Mouse (Mus musculus) C2C12 (cell line): ENCODE measurements around the gene Nrp2. TPM values are rescaled to one million over a fixed set of nuclear protein-coding genes. Genes with fewer than 3 reads are reported as not detected.

Source experiments
- H3K27me3 ChIP-seq: one replicate; pipeline ENCODE4 v1.6.1; 2011; ENCODE audit not compliant: control insufficient read depth, insufficient read depth, insufficient read length
- H3K36me3 ChIP-seq: one replicate; pipeline ENCODE4 v1.6.1; 2011; ENCODE audit not compliant: control insufficient read depth, insufficient read depth
- H3K4me3 ChIP-seq: one replicate; pipeline ENCODE4 v1.5.1; 2011; ENCODE audit warnings: mild to moderate bottlenecking, control low read depth; ENCODE audit not compliant: poor library complexity, insufficient read depth, severe bottlenecking
- H3K79me2 ChIP-seq: one replicate; pipeline ENCODE4 v1.6.1; 2011; ENCODE audit not compliant: control insufficient read depth, insufficient read depth
- H3K79me3 ChIP-seq: one replicate; pipeline ENCODE4 v1.6.1; 2011; ENCODE audit warnings: low read depth, control low read depth
- H3ac ChIP-seq: one replicate; pipeline ENCODE3; 2011; ENCODE audit warnings: low read depth; ENCODE audit not compliant: control insufficient read depth, insufficient read length
- CEBPB ChIP-seq: IDR thresholded peaks from one replicate; pipeline ENCODE4 v1.6.1; 2011; ENCODE audit warnings: low read depth, mild to moderate bottlenecking, control low read depth, moderate library complexity
- CTCF ChIP-seq: IDR thresholded peaks from one replicate; pipeline ENCODE4 v1.5.1; 2011; ENCODE audit not compliant: control insufficient read depth, insufficient read depth, insufficient read length
- FOSL1 ChIP-seq: IDR thresholded peaks from one replicate; pipeline ENCODE4 v1.8.0; 2011; ENCODE audit warnings: mild to moderate bottlenecking, low read length; ENCODE audit not compliant: poor library complexity, insufficient read depth, severe bottlenecking
- MAX ChIP-seq: IDR thresholded peaks from one replicate; pipeline ENCODE4 v1.6.1; 2011; ENCODE audit warnings: mild to moderate bottlenecking, control low read depth
- MYOD1 ChIP-seq: IDR thresholded peaks from one replicate; pipeline ENCODE4 v1.6.1; 2011; ENCODE audit warnings: low read depth; ENCODE audit not compliant: control insufficient read depth, insufficient read length
- MYOG ChIP-seq: IDR thresholded peaks from one replicate; pipeline ENCODE4 v1.6.1; 2011; ENCODE audit not compliant: control insufficient read depth, insufficient read length; ENCODE audit errors: extremely low read depth
- USF1 ChIP-seq: IDR thresholded peaks from one replicate; pipeline ENCODE4 v1.6.1; 2011; ENCODE audit warnings: low read depth, mild to moderate bottlenecking, control low read depth, moderate library complexity
- polyA plus RNA-seq: library from polyadenylated mRNA; unstranded; fragments of >200 nt; fragmentation: generic; extraction: Trizol; gene quantifications from one replicate; pipeline ENCODE4 v1.2.1, GENCODE M21; 2012; ENCODE audit warnings: missing spikeins

The Nrp2 gene
- polyA plus RNA-seq, 1 experiment: 16.8 TPM

- Histone ChIP-seq H3K36me3 (peaks cover 71% of the 10 kb centered on the region), H3K4me3 (no peak overlapping the region)
These were observed 51.2 kb downstream of the Nrp2 start for GRCm38 (mm10) chr1:62754066-62754835.

GRCm38 (mm10) chr1:62760086-62760485, 57.0 kb downstream of the Nrp2 start:
- no peak for TF ChIP-seq FOSL1
- no peak for TF ChIP-seq CTCF
- TF ChIP-seq USF1: no peak
- TF ChIP-seq MYOG: no peak
- no peak overlapping the region for H3ac ChIP-seq
- H3K79me2 ChIP-seq: no peaks in the 10 kb centered on the region
- peaks cover 69% of the 10 kb centered on the region for H3K36me3 ChIP-seq
- H3K4me3 ChIP-seq: no peak overlapping the region
- no peaks in the 10 kb centered on the region for H3K79me3 ChIP-seq
- no peaks in the 10 kb centered on the region for H3K27me3 ChIP-seq

More at GRCm38 (mm10) chr1:62754066-62754835, 51.2 kb downstream of the Nrp2 start:
- TF ChIP-seq CEBPB (no peak), FOSL1 (no peak), USF1 (no peak), CTCF (no peak), MYOG (no peak), MAX (no peak), MYOD1 (no peak)
- Histone ChIP-seq H3K79me3 (no peaks in the 10 kb centered on the region), H3ac (no peak overlapping the region), H3K27me3 (no peaks in the 10 kb centered on the region), H3K79me2 (no peaks in the 10 kb centered on the region)

GRCm38 (mm10) chr1:62760565-62760964, 57.5 kb downstream of the Nrp2 start:
- H3K36me3 ChIP-seq: peaks cover 68% of the 10 kb centered on the region
- H3K79me2 ChIP-seq: no peaks in the 10 kb centered on the region
- no peak for TF ChIP-seq CTCF
- no peak for TF ChIP-seq FOSL1
- no peak for TF ChIP-seq MAX
- no peak for TF ChIP-seq MYOG
- no peak for TF ChIP-seq USF1
- no peak for TF ChIP-seq MYOD1
- no peak for TF ChIP-seq CEBPB
- H3K27me3 ChIP-seq: no peaks in the 10 kb centered on the region
- H3ac ChIP-seq: no peak overlapping the region
- no peaks in the 10 kb centered on the region for H3K79me3 ChIP-seq
- no peak overlapping the region for H3K4me3 ChIP-seq

GRCm38 (mm10) chr1:62763779-62764178, 60.7 kb downstream of the Nrp2 start:
- Histone ChIP-seq H3ac (no peak overlapping the region), H3K27me3 (no peaks in the 10 kb centered on the region), H3K4me3 (no peak overlapping the region), H3K79me2 (no peaks in the 10 kb centered on the region), H3K79me3 (no peaks in the 10 kb centered on the region), H3K36me3 (peaks cover 66% of the 10 kb centered on the region)
- TF ChIP-seq CEBPB (no peak), FOSL1 (peak; percentile 56)

GRCm38 (mm10) chr1:62765171-62765570, 62.1 kb downstream of the Nrp2 start:
- peaks cover 78% of the 10 kb centered on the region for H3K36me3 ChIP-seq
- H3K4me3 ChIP-seq: no peak overlapping the region
- no peaks in the 10 kb centered on the region for H3K79me2 ChIP-seq
- no peak for TF ChIP-seq MAX
- TF ChIP-seq MYOD1: no peak
- no peak for TF ChIP-seq USF1
- no peak for TF ChIP-seq CEBPB
- no peak for TF ChIP-seq FOSL1
- TF ChIP-seq CTCF: no peak
- no peak for TF ChIP-seq MYOG
- H3ac ChIP-seq: no peak overlapping the region
- no peaks in the 10 kb centered on the region for H3K79me3 ChIP-seq
- no peaks in the 10 kb centered on the region for H3K27me3 ChIP-seq

- TF ChIP-seq USF1: peak; percentile 61
- no peak for TF ChIP-seq MYOG
- no peaks in the 10 kb centered on the region for H3K79me3 ChIP-seq
- H3ac ChIP-seq: no peak overlapping the region
- H3K4me3 ChIP-seq: no peak overlapping the region
- peaks cover 78% of the 10 kb centered on the region for H3K36me3 ChIP-seq
- no peaks in the 10 kb centered on the region for H3K79me2 ChIP-seq
- H3K27me3 ChIP-seq: no peaks in the 10 kb centered on the region
These were observed 63.7 kb downstream of the Nrp2 start for GRCm38 (mm10) chr1:62766766-62767165.
